Mouse (Mus musculus): ENCODE results near the gene Bach2. TPM values are rescaled to one million over a fixed set of nuclear protein-coding genes. Genes with fewer than 3 reads are reported as not detected.

Bach2 gene
- total RNA-seq, 2 experiments from 2014 or later, result 1.9 to 2.8 TPM

- DNase-seq (ENCODE audit: low spot score in 2 of 2), result no peak
These were observed 316.9 kb downstream of the Bach2 start for GRCm38 (mm10) chr4:32555506-32555905.

- no peak for DNase-seq (ENCODE audit: low spot score in 2 of 2)
These were observed 321.6 kb downstream of the Bach2 start for GRCm38 (mm10) chr4:32560246-32560645.

DNA sequence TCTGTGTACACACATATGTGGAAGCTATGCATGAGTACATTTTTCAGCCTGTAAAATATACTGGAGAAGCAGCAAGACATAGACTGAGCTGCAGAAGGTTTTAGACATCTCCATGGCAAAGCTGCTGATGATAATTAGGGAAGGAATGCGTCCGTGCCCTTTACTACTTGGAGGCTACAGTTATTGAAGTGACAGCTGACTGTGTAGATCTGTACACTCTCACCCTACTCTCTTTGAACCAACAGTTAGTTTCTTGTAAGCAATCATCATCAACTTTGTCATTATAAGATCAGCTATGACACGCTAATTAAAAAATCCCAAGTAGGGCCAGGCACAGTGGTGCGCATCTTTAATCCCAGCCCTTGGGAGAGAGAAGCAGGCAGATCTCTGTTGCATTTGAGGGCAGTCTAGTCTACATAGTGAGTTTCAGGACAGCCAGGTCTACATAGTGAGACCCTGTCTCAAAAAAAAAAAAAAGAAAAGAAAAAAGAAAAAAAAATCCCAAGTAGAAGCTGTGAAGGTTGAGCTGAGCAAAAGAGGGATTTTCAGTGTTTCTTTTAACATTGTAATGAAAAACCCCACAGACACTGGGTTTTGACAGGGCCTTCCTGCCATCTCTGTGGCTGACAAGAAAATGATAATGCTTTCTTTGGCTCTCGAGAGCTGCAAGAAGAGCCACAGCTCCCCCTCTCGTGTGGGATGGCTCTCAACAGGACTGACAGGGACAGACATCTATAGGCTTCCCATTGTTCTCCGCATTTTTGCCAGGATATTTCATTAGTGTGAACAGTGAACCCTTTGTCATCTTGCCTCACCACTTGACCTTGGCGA is 322.3 kb downstream of the Bach2 start:
- no peak for DNase-seq (ENCODE audit: low spot score in 2 of 2)

GRCm38 (mm10) chr4:32561555-32562095 is 323.0 kb downstream of the Bach2 start:
- DNase-seq (ENCODE audit: low spot score in 2 of 2), result peak; percentile 36 to 46

DNA sequence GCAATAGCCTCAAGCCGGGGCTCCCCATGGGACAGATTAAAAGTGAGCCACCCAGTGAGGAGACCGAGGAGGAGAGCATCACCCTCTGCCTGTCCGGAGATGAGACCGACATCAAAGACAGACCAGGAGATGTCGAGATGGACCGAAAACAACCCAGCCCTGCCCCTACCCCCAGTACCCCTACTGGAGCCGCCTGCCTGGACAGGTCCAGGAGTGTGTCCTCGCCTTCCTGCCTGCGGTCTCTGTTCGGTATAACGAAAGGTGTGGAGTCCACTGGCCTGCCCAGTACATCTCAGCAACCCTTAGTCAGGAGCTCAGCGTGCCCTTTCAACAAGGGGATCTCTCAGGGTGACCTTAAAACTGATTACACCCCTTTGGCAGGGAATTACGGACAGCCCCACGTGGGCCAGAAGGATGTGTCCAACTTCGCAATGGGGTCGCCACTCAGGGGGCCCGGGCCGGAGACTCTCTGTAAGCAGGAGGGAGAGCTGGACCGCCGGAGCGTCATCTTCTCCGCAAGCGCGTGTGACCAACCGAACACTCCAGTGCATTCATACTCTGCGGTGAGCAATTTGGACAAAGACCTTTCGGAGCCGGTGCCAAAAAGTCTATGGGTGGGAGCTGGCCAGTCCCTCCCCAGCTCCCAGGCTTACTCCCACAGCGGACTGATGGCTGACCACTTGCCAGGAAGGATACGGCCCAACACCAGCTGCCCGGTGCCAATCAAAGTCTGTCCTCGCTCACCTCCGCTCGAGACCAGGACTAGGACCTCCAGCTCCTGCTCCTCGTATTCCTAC is 323.9 kb downstream of the Bach2 start:
- no peak for DNase-seq (ENCODE audit: low spot score in 2 of 2)

DNA sequence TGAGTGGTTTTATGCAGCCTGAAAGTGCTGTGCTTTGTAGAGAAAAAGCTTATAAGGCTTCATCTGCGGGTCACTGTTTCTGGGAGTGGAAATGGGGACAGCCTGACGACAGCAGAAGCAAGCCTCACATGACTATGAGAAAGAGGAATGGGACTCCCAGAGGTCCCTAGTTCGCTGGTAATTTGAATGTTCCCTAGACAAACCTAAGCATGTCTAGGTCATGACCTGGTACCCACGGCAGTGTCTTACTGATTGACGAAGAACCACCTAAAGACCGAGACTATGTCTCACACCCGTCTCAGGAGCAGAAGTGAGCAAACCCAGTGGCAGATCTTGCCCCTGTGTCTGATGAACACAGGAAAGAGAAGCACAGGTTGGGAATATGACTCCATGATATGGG is 325.8 kb downstream of the Bach2 start:
- DNase-seq (ENCODE audit: low spot score in 2 of 2), result no peak

GRCm38 (mm10) chr4:32564918-32565317 is 326.3 kb downstream of the Bach2 start:
- DNase-seq (ENCODE audit: low spot score in 2 of 2), result no peak

DNA sequence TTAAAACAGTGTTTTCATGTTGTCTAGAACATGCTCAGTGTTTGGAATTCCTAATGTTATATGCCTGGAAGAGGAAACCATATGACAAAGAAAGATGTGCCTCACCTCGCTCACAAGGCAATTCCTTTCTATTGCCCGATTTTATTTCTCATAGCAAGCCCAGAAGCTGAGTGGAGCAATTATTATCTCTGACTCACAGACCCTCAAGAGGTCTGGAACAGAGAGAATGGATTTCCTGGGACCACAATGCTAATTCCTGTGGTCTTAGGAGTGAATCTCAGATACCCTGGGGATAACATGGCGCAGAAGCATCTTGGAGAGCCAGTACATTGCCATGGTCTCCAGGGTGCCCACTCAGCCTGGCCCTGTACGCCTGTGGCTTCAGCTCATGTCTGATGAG is 330.4 kb downstream of the Bach2 start:
- no peak for DNase-seq (ENCODE audit: low spot score in 2 of 2)

DNA sequence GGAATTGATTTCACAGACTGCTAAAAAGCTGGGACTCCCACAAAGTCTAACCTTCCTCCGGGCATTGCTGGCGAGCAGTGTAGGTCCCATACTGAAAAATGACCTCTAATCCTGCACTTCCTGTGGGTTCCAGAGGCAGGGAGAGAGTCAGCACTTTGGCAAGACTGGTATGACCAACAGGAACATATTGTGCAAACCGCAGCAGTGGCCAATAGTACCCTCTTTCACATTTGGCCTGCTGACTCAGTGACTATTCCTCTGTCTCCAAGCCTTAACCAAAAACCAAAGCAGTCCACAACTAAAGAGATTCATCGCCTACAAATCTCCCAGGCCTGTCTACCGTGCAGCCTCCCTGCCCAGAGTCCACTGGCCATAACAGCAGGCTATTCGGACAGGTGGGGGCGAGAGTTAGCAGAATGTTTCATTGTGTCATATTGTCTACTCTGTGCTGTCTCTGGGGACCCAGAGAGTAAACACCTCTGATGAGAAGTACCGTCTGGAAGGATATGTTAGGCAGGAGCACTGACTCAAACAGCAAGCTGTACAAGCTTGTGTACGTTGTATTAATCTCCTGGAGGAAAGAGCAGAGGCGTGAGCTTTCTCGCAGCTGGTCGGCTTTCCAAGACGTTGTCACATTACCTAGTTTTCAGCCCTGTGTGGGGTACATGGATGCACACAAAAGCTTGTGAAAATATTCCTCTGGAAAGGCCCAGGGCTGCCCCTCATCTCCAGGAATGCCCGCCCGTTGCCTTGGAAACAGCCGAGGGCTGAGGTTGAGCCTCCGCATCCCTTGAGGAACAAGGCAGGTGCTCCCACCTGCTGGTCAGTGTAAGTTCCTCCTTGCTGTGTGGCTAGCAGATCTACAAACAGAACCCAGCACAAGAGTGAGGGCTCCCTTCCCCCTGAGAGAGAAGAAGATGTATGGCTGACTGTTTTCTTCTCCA is 331.7 kb downstream of the Bach2 start:
- DNase-seq (ENCODE audit: low spot score in 2 of 2), result no peak

- DNase-seq (ENCODE audit: low spot score in 2 of 2), result no peak
These were observed 332.3 kb downstream of the Bach2 start for GRCm38 (mm10) chr4:32570939-32571317.

DNA sequence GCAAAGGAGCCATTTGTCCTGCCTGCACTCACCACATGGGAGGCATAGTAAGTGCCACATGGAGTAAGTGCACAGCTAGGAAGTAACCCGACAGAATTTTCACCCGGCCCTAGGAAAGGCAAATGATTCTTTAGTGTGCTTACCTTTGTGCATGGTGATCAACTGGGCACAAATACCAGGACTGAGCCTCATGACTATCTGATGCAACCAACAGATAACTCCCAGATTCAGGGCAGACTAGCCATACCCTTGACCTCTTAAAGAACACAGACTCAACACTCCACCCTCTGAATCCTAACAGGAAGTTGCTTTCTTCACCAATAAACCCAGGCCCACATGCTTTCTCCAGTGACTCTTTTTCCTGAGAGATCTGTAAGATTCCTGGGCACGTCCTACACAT is 332.8 kb downstream of the Bach2 start:
- DNase-seq (ENCODE audit: low spot score in 2 of 2), result no peak

GRCm38 (mm10) chr4:32572118-32572517 is 333.5 kb downstream of the Bach2 start:
- DNase-seq (ENCODE audit: low spot score in 2 of 2), result peak in 1 of 2 experiments; percentile 35

GRCm38 (mm10) chr4:32573586-32573985 is 335.0 kb downstream of the Bach2 start:
- no peak for DNase-seq (ENCODE audit: low spot score in 2 of 2)

GRCm38 (mm10) chr4:32574604-32575003 is 336.0 kb downstream of the Bach2 start:
- DNase-seq (ENCODE audit: low spot score in 2 of 2), result no peak

DNA sequence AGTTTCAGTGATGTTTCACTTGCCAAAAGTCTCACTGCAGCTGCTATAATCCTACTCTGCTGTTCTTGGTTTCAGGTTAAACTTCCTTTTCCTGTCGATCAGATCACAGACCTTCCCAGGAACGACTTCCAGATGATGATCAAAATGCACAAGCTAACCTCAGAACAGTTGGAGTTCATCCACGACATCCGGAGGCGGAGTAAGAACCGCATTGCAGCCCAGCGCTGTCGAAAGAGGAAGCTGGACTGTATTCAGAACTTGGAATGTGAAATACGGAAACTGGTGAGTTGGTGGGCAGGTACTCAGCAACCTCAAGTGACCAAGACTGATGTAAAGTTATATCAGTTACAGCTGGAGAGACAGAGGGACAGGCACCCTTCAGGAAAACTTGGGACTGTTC is 336.6 kb downstream of the Bach2 start:
- no peak for DNase-seq (ENCODE audit: low spot score in 2 of 2)

DNA sequence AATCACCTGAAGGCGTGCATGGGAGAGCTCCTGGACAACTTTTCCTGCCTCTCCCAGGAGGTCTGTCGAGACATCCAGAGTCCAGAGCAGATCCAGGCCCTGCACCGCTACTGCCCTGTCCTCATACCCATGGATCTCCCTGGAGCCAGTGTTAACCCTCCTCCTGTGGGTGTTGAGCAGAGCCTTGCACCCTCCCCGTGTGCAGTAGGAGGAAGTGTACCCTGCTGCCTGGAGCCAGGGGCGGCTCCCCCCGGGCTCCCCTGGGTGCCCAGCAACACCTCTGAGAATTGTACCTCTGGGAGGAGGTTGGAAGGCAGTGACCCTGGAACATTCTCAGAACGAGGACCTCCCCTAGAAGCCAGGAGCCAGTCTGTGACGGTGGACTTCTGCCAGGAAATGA is 341.2 kb downstream of the Bach2 start:
- DNase-seq (ENCODE audit: low spot score in 2 of 2), result no peak

DNA sequence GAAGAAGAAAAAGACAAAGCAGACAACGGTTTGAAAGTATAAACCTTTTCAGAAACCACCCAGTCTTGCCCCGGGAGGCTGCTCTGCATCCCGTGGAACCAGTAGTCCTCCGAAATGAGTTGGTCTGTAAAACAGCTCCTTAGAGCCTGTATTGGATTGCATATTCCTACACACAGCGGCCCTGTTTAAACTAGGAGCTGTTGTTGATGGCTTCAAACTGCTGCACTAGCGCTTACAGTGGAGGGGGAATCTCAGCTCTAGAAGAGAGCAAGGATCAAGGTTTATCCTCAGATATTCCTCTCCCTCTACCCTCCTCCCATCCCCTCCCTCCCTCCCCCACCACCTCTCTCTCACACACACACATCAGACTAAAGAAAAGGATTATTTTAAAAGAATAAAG is 345.6 kb downstream of the Bach2 start:
- DNase-seq (ENCODE audit: low spot score in 2 of 2), result no peak

DNA sequence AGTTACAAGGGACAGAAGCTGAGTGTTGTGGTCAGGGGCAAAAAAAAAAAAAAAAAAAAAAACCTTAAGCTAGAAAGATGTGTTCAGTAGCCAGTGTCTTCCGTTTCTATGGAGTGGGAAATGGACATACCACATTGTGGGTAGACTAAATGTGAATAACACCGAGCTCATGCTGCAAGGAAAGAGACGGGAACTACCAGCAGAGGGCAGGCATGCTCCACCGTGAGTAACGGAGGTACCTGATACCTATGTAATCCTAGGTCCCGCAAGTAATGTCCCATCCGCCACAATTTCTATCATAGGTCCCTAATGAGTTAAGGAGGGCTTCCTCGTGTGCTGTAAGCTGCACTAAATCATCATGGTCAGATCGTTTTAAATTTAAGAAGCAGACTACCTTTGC is 348.0 kb downstream of the Bach2 start:
- peak; percentile 41 to 58 for DNase-seq (ENCODE audit: low spot score in 2 of 2)

- no peak for DNase-seq (ENCODE audit: low spot score in 2 of 2)
These were observed 348.9 kb downstream of the Bach2 start for GRCm38 (mm10) chr4:32587543-32587942.

DNA sequence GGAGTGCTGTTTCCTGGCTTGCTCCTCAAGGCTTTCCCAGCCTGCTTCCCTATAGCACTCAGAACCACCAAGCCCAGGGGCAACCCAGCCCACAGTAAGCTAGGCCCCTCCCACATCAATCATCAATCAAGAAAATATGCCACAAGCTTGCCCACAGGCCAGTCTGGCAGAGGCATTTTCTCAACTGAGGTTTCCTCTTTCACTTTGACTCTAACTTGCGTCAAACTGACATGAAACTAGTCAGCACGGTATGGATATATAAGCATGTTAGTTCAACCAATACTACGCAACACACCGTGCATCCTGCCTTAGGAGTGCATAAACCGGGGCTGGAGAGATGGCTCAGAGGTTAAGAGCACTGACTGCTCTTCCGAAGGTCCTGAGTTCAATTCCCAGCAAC is 349.6 kb downstream of the Bach2 start:
- no peak for DNase-seq (ENCODE audit: low spot score in 2 of 2)

DNA sequence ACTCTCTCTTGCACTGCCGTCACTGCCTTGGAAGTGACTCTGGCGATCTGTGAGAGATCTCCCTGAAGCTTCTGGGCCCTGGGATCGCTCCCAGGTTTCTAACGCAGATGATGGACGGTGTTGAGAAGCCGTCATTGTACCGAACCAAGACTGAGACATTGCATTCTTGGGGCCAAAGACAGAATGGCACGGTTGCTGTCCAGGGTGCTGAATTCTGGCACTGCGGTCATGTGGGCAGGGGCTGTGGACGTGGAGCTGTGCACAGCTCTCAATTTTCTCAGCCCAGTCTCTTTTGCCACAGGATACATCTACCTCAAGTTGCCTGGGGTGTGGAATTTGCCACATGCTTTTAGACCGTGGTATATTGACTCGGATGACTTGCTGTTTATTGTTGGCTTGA is 362.5 kb downstream of the Bach2 start:
- DNase-seq (ENCODE audit: low spot score in 2 of 2), result peak; percentile 42 to 58
